Mouse (Mus musculus): ENCODE data around the gene Jmjd1c.

DNA sequence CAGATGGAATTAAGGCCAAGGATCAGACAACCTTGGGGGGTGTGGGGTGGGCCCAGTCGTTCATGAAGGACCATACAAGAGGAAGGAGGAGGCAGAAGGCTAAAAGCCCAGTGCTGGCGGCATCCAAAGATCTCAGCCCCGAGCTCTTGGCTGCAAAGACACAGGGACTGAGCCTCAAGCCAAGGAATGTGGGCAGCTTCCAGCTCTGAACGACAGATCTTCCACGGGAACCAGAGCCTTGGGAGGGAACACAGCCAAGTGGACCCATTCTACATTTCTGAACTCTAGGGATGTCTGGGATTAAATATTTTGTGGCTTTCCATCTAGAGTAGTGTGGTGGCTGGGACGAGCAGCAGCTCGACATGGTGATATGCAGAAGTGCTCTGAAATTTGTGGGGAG lies 37.6 kb upstream of the Jmjd1c start:
- TF ChIP-seq CTCF (IDR thresholded peaks at IDR 0.05; ENCODE audit: extremely low read depth, insufficient read depth, low read length) (no peak), POLR2A (IDR thresholded peaks at IDR 0.05; ENCODE audit: extremely low read depth, insufficient read depth, low read length) (no peak)
